Mouse (Mus musculus): ENCODE data around the gene Nfe2l1. TPM values are rescaled to one million over a fixed set of nuclear protein-coding genes. Genes with fewer than 3 reads are reported as not detected.
"Not testable (repeated sequence)": the region's sequence is repeated elsewhere in the genome, so short reads cannot be mapped to it uniquely, and the experiment has no call there.

Gene Nfe2l1
- total RNA-seq, 2 experiments from 2014 or later, result 397 to 404 TPM

GRCm38 (mm10) chr11:96823880-96824782 lies 5.6 kb downstream of the Nfe2l1 start:
- intact Hi-C loops (cut with DNase I), result no loop called here

GRCm38 (mm10) chr11:96823471-96823837 lies 6.3 kb downstream of the Nfe2l1 start:
- DNase-seq, result no peak
- intact Hi-C loops (cut with DNase I), result no loop called here

More at GRCm38 (mm10) chr11:96823880-96824782, 5.6 kb downstream of the Nfe2l1 start:
- peak; percentile 80 to 83 for DNase-seq

GRCm38 (mm10) chr11:96822675-96823470 lies 6.9 kb downstream of the Nfe2l1 start:
- intact Hi-C loops (cut with DNase I), result no loop called here

GRCm38 (mm10) chr11:96821956-96822355 lies 7.8 kb downstream of the Nfe2l1 start:
- intact Hi-C loops (cut with DNase I), result no loop called here
- no peak for DNase-seq

More at GRCm38 (mm10) chr11:96822675-96823470, 6.9 kb downstream of the Nfe2l1 start:
- no peak for DNase-seq

- DNase-seq, result no peak
These were observed 11.5 kb downstream of the Nfe2l1 start for GRCm38 (mm10) chr11:96818128-96818710.

GRCm38 (mm10) chr11:96816979-96817378 lies 12.8 kb downstream of the Nfe2l1 start:
- intact Hi-C loops (cut with DNase I), result no loop called here

More at GRCm38 (mm10) chr11:96818128-96818710, 11.5 kb downstream of the Nfe2l1 start:
- intact Hi-C loops (cut with DNase I), result no loop called here

GRCm38 (mm10) chr11:96816494-96816893 lies 13.3 kb downstream of the Nfe2l1 start:
- no peak for DNase-seq
- intact Hi-C loops (cut with DNase I), result no loop called here

More at GRCm38 (mm10) chr11:96816979-96817378, 12.8 kb downstream of the Nfe2l1 start:
- DNase-seq, result no peak

- no peak for DNase-seq
These were observed 13.9 kb downstream of the Nfe2l1 start for GRCm38 (mm10) chr11:96815895-96816294.

GRCm38 (mm10) chr11:96814443-96814842 lies 15.3 kb downstream of the Nfe2l1 start:
- no peak for DNase-seq

More at GRCm38 (mm10) chr11:96815895-96816294, 13.9 kb downstream of the Nfe2l1 start:
- intact Hi-C loops (cut with DNase I), result no loop called here

GRCm38 (mm10) chr11:96813920-96814319 lies 15.8 kb downstream of the Nfe2l1 start:
- intact Hi-C loops (cut with DNase I), result no loop called here
- DNase-seq, result no peak

More at GRCm38 (mm10) chr11:96814443-96814842, 15.3 kb downstream of the Nfe2l1 start:
- intact Hi-C loops (cut with DNase I), result no loop called here

- intact Hi-C loops (cut with DNase I), result no loop called here
- no peak for DNase-seq
These were observed 16.3 kb downstream of the Nfe2l1 start for GRCm38 (mm10) chr11:96813455-96813854.

GRCm38 (mm10) chr11:96811188-96811587 lies 18.6 kb downstream of the Nfe2l1 start:
- intact Hi-C loops (cut with DNase I); DNase-seq: not testable (repeated sequence)

- intact Hi-C loops (cut with DNase I), result no loop called here
- no peak for DNase-seq
These were observed 20.1 kb downstream of the Nfe2l1 start for GRCm38 (mm10) chr11:96809562-96810235.

- DNase-seq, result no peak
- intact Hi-C loops (cut with DNase I), result no loop called here
These were observed 21.7 kb downstream of the Nfe2l1 start for GRCm38 (mm10) chr11:96808066-96808465.

- intact Hi-C loops (cut with DNase I), result no loop called here
- DNase-seq, result no peak
These were observed 24.2 kb downstream of the Nfe2l1 start for GRCm38 (mm10) chr11:96805606-96806005.

GRCm38 (mm10) chr11:96799511-96799910 lies 30.3 kb downstream of the Nfe2l1 start:
- DNase-seq, result no peak

GRCm38 (mm10) chr11:96796586-96796985 lies 33.2 kb downstream of the Nfe2l1 start:
- DNase-seq, result no peak
- intact Hi-C loops (cut with DNase I), result no loop called here

More at GRCm38 (mm10) chr11:96799511-96799910, 30.3 kb downstream of the Nfe2l1 start:
- intact Hi-C loops (cut with DNase I), result no loop called here

- intact Hi-C loops (cut with DNase I), result no loop called here
- DNase-seq, result no peak
These were observed 33.7 kb downstream of the Nfe2l1 start for GRCm38 (mm10) chr11:96796081-96796480.

- DNase-seq, result no peak
These were observed 34.3 kb downstream of the Nfe2l1 start for GRCm38 (mm10) chr11:96795491-96795890.

GRCm38 (mm10) chr11:96790681-96791080 lies 39.1 kb downstream of the Nfe2l1 start:
- DNase-seq, result no peak
- intact Hi-C loops (cut with DNase I), result no loop called here

More at GRCm38 (mm10) chr11:96795491-96795890, 34.3 kb downstream of the Nfe2l1 start:
- intact Hi-C loops (cut with DNase I), result no loop called here

Measured in heart, postnatal 36 days (tissue).